In genomic region chr13:89741766-89742685, GRCm38 (mm10) we compare ENCODE assay signal across 8 mouse cellular contexts. TPM values are rescaled to one million over a fixed set of nuclear protein-coding genes. Genes with fewer than 3 reads are reported as not detected.
A peak's percentile ranks its signal among the peaks of the same experiment; 100 is the strongest.
DNase-seq lines count a peak whose midpoint lies in the region; ATAC-seq and TF ChIP-seq lines count a peak whose summit lies in the region.

Gene Vcan (minus strand): TSS chr13:89742509.

- no peaks in the 10 kb centered on the region for H3K36me3 ChIP-seq in forebrain, postnatal 0 days (ENCODE audit: insufficient read depth)

- no peak within 1 kb of the TSS for H3K27ac ChIP-seq in bone marrow macrophage, adult 2 months (ENCODE audit: insufficient read depth, low read depth, low read length)
- H3K27ac ChIP-seq in forebrain, postnatal 0 days (ENCODE audit: low read depth, low read length), result peak within 1 kb of the TSS; percentile 85

- peak; percentile 61 for ATAC-seq in forebrain, postnatal 0 days
- ATAC-seq in megakaryocyte, adult 5-6 weeks (ENCODE audit: poor library complexity, severe bottlenecking), result peak; percentile 10

- no peak for TF ChIP-seq POLR2A in bone marrow macrophage, adult 2 months (IDR thresholded peaks at IDR 0.05; ENCODE audit: borderline replicate concordance, low read depth, low read length)

- H3K9me3 ChIP-seq in forebrain, postnatal 0 days (ENCODE audit: low read length), result no peaks in the 10 kb centered on the region

- H3K4me1 ChIP-seq in bone marrow macrophage, adult 2 months (ENCODE audit: control insufficient read depth, insufficient read depth, low read length), result peaks cover 2% of the 10 kb centered on the region; the same call in 1 of the 2 replicates
- H3K4me1 ChIP-seq in forebrain, postnatal 0 days (ENCODE audit: insufficient read depth), result 0 out of 2 replicates have a peak, but pooled peaks cover 13% of the 10 kb centered on the region

- peak within 1 kb of the TSS; percentile 87 for H3K4me2 ChIP-seq in forebrain, postnatal 0 days (ENCODE audit: low read depth)

- DNase-seq in MN1 (ENCODE audit: low spot score), result peak; percentile 62
- DNase-seq in forebrain, postnatal 0 days, result peak; percentile 76
- peak; percentile 34 to 44 for DNase-seq in heart, postnatal 36 days
- DNase-seq in left cerebral cortex, adult 8-10 months (ENCODE audit: low spot score in 2 of 2), result peak in 1 of 2 experiments; percentile 22
- peak; percentile 26 for DNase-seq in right cerebral cortex, postnatal 14 days
- DNase-seq in c-Kit-positive CD71-positive TER-119-positive erythroid progenitor cells, embryonic 14.5 days (ENCODE audit: low spot score), result no peak

- peak within 1 kb of the TSS; percentile 67 for H3K4me3 ChIP-seq in bone marrow macrophage, adult 2 months (ENCODE audit: insufficient read depth, low read length)
- H3K4me3 ChIP-seq in forebrain, postnatal 0 days (ENCODE audit: low read depth, low read length), result peak within 1 kb of the TSS; percentile 67

- TF ChIP-seq CTCF in bone marrow macrophage, adult 2 months (IDR thresholded peaks at IDR 0.05; ENCODE audit: low read depth, low read length), result no peak
- no peak for TF ChIP-seq CTCF in forebrain, postnatal 0 days (IDR thresholded peaks at IDR 0.05; ENCODE audit: low read depth)

- H3K9ac ChIP-seq in forebrain, postnatal 0 days, result peak within 1 kb of the TSS; percentile 68

- WGBS in forebrain, postnatal 0 days, result under 1% methylated on average over 40 of the region's 40 CpGs

- no peaks in the 10 kb centered on the region; the same call in 1 of the 2 replicates for H3K27me3 ChIP-seq in forebrain, postnatal 0 days (ENCODE audit: insufficient read depth, low read length)

- intact Hi-C loops in heart, postnatal 36 days (cut with DNase I), result loop anchor here (5.0 kb wide), 1 partner anchor 345 kb away; the partner anchor contains the start of genes Tmem167 and Xrcc4

RNA-seq across cellular contexts. Expression of gene Vcan, which starts in this region (rescaled TPM):
- polyA plus RNA-seq in bone marrow macrophage, adult 2 months (2012; ENCODE audit: insufficient read depth, insufficient read length, missing spikeins), result 2.2 and 5.2 TPM in 2 replicates
- 64.9 and 70.9 TPM in 2 replicates for total RNA-seq in forebrain, postnatal 0 days (2014; rRNA removed)
- 18.9 and 25.0 TPM in 2 replicates for polyA plus RNA-seq in forebrain, postnatal 0 days (2015; fragmentation: Nextera tagmentation; extraction: Ambion mirVana)
- total RNA-seq in heart, postnatal 36 days (2021), result 1 to 10 TPM; 8.5 to 9.7 TPM
- 10 to 100 TPM; 13.6 to 16.1 (median 14.6) TPM for total RNA-seq in left cerebral cortex, adult 8-10 months (2022)
- 41.6 and 48.9 TPM in 2 replicates for total RNA-seq in megakaryocyte, adult 5-6 weeks (2015)
- total RNA-seq in megakaryocyte, adult 5-6 weeks (2017), result 24.3 and 34.1 TPM in 2 replicates
